Comparison of ENCODE assay signal across 12 mouse cellular contexts in genomic region chr10:111190110-111190795, GRCm38 (mm10). TPM values are rescaled to one million over a fixed set of nuclear protein-coding genes. Genes with fewer than 3 reads are reported as not detected.
DNase-seq lines count a peak whose midpoint lies in the region; ATAC-seq and TF ChIP-seq lines count a peak whose summit lies in the region.
"Had no signal": no experiment of that assay in that cellular context is flagged by ENCODE, and none has a peak within 500 bp of the region (broad histone marks: within the 10 kb centered on the region; RNA-seq: fewer than 3 reads in every experiment).

No protein-coding gene starts in this region.

- H3K9me3 ChIP-seq in forebrain, embryonic 12.5 days = no peaks in the 10 kb centered on the region
- no peaks in the 10 kb centered on the region for H3K9me3 ChIP-seq in forebrain, embryonic 11.5 days (ENCODE audit: control insufficient read depth, low read length)
- no peaks in the 10 kb centered on the region for H3K9me3 ChIP-seq in midbrain, embryonic 13.5 days
- no peaks in the 10 kb centered on the region for H3K9me3 ChIP-seq in midbrain, embryonic 11.5 days (ENCODE audit: control insufficient read depth, low read length)
- no peaks in the 10 kb centered on the region for H3K9me3 ChIP-seq in hindbrain, embryonic 14.5 days (ENCODE audit: control insufficient read depth, low read length)
- H3K9me3 ChIP-seq: G1E had no signal

- no peak overlapping the region for H3K4me3 ChIP-seq in forebrain, embryonic 12.5 days (replicated peaks)
- H3K4me3 ChIP-seq in forebrain, embryonic 11.5 days (ENCODE audit: low read depth, low read length) = no peak overlapping the region
- no peak overlapping the region for H3K4me3 ChIP-seq in midbrain, embryonic 13.5 days (replicated peaks)
- H3K4me3 ChIP-seq in midbrain, embryonic 11.5 days (ENCODE audit: low read depth, low read length) = no peak overlapping the region
- no peak overlapping the region for H3K4me3 ChIP-seq in hindbrain, embryonic 14.5 days (replicated peaks; ENCODE audit: low read length)
- H3K4me3 ChIP-seq in olfactory bulb, adult 2 months (ENCODE audit: insufficient read depth, low read depth, low read length) = no peak overlapping the region

- 70% methylated on average over 6 of the region's 6 CpGs for WGBS in forebrain, embryonic 12.5 days
- WGBS in forebrain, embryonic 11.5 days = 77% methylated on average over 6 of the region's 6 CpGs
- 62% methylated on average over 6 of the region's 6 CpGs for WGBS in midbrain, embryonic 13.5 days
- 82% methylated on average over 6 of the region's 6 CpGs for WGBS in midbrain, embryonic 11.5 days
- WGBS in hindbrain, embryonic 14.5 days = 67% methylated on average over 6 of the region's 6 CpGs
- 68% methylated on average over 6 of the region's 6 CpGs for WGBS in olfactory bulb, adult 2 months

- H3K27me3 ChIP-seq in forebrain, embryonic 12.5 days = no peaks in the 10 kb centered on the region
- H3K27me3 ChIP-seq in forebrain, embryonic 11.5 days (ENCODE audit: control insufficient read depth, insufficient read depth, low read length) = no peaks in the 10 kb centered on the region
- H3K27me3 ChIP-seq in midbrain, embryonic 13.5 days = no peaks in the 10 kb centered on the region
- no peaks in the 10 kb centered on the region for H3K27me3 ChIP-seq in midbrain, embryonic 11.5 days (ENCODE audit: control insufficient read depth, insufficient read depth, low read length)
- H3K27me3 ChIP-seq in hindbrain, embryonic 14.5 days (ENCODE audit: control insufficient read depth, insufficient read depth, low read length) = no peaks in the 10 kb centered on the region

- H3K27ac ChIP-seq in forebrain, embryonic 12.5 days = no peak overlapping the region
- no peak overlapping the region for H3K27ac ChIP-seq in forebrain, embryonic 11.5 days (ENCODE audit: low read depth, low read length)
- peak overlapping the region; percentile 54; the same call in 1 of the 2 replicates for H3K27ac ChIP-seq in midbrain, embryonic 13.5 days
- H3K27ac ChIP-seq in midbrain, embryonic 11.5 days (ENCODE audit: low read depth, low read length) = no peak overlapping the region
- H3K27ac ChIP-seq in hindbrain, embryonic 14.5 days = no peak overlapping the region
- peak overlapping the region; percentile 37; the same call in 1 of the 2 replicates for H3K27ac ChIP-seq in olfactory bulb, adult 2 months (ENCODE audit: insufficient read depth, low read depth, low read length)

- DNase-seq in forebrain, embryonic 11.5 days (ENCODE audit: low spot score) = no peak
- no peak for DNase-seq in midbrain, embryonic 11.5 days (ENCODE audit: low spot score, missing footprints)
- DNase-seq in hindbrain, embryonic 14.5 days (ENCODE audit: low spot score) = peak; percentile 28
- DNase-seq in gastrocnemius, postnatal 10 days = no peak
- no peak for DNase-seq in kidney, postnatal 10 days
- DNase-seq: heart, postnatal 36 days; kidney, postnatal 14 days; lung, postnatal 36 days had no signal

- peaks cover 18% of the 10 kb centered on the region for H3K4me1 ChIP-seq in forebrain, embryonic 12.5 days
- H3K4me1 ChIP-seq in forebrain, embryonic 11.5 days (replicated peaks; ENCODE audit: control insufficient read depth, insufficient read depth, low read length) = no peaks in the 10 kb centered on the region
- H3K4me1 ChIP-seq in midbrain, embryonic 13.5 days (replicated peaks) = peaks cover 35% of the 10 kb centered on the region
- H3K4me1 ChIP-seq in midbrain, embryonic 11.5 days (ENCODE audit: control insufficient read depth, insufficient read depth, low read length) = peaks cover 8% of the 10 kb centered on the region
- 0 out of 2 replicates have a peak, but pooled peaks cover 7% of the 10 kb centered on the region for H3K4me1 ChIP-seq in hindbrain, embryonic 14.5 days (replicated peaks; ENCODE audit: control insufficient read depth, insufficient read depth, low read length)
- H3K4me1 ChIP-seq in olfactory bulb, adult 2 months (ENCODE audit: control insufficient read depth, insufficient read depth, low read length) = peaks cover 6% of the 10 kb centered on the region

- H3K36me3 ChIP-seq in forebrain, embryonic 12.5 days (replicated peaks) = no peaks in the 10 kb centered on the region
- no peaks in the 10 kb centered on the region for H3K36me3 ChIP-seq in forebrain, embryonic 11.5 days (ENCODE audit: control insufficient read depth, insufficient read depth, low read length)
- no peaks in the 10 kb centered on the region for H3K36me3 ChIP-seq in midbrain, embryonic 13.5 days
- H3K36me3 ChIP-seq in midbrain, embryonic 11.5 days (ENCODE audit: control insufficient read depth, insufficient read depth, low read length) = no peaks in the 10 kb centered on the region
- H3K36me3 ChIP-seq in hindbrain, embryonic 14.5 days (replicated peaks; ENCODE audit: control insufficient read depth, insufficient read depth) = no peaks in the 10 kb centered on the region

- H3K4me2 ChIP-seq in forebrain, embryonic 12.5 days = no peak overlapping the region
- H3K4me2 ChIP-seq in forebrain, embryonic 11.5 days (ENCODE audit: low read depth, low read length, severe bottlenecking) = no peak overlapping the region
- H3K4me2 ChIP-seq in midbrain, embryonic 13.5 days (replicated peaks) = no peak overlapping the region
- no peak overlapping the region for H3K4me2 ChIP-seq in midbrain, embryonic 11.5 days
- H3K4me2 ChIP-seq in hindbrain, embryonic 14.5 days (replicated peaks) = no peak overlapping the region

- no peak overlapping the region for H3K9ac ChIP-seq in forebrain, embryonic 12.5 days
- no peak overlapping the region for H3K9ac ChIP-seq in forebrain, embryonic 11.5 days (ENCODE audit: low read length)
- H3K9ac ChIP-seq in midbrain, embryonic 13.5 days (replicated peaks) = no peak overlapping the region
- H3K9ac ChIP-seq in midbrain, embryonic 11.5 days (ENCODE audit: low read length) = no peak overlapping the region
- H3K9ac ChIP-seq in hindbrain, embryonic 14.5 days = no peak overlapping the region

- peak; percentile 57; the same call in 1 of the 2 replicates for ATAC-seq in forebrain, embryonic 12.5 days (ENCODE audit: low FRiP score)
- ATAC-seq in forebrain, embryonic 11.5 days (replicated peaks; ENCODE audit: low FRiP score) = no peak
- peak; percentile 60 for ATAC-seq in midbrain, embryonic 13.5 days
- no peak for ATAC-seq in midbrain, embryonic 11.5 days (ENCODE audit: low FRiP score)
- ATAC-seq in hindbrain, embryonic 14.5 days (ENCODE audit: low FRiP score) = peak; percentile 24; the same call in 1 of the 2 replicates

- no peak for TF ChIP-seq POLR2A in olfactory bulb, adult 2 months (IDR thresholded peaks at IDR 0.05; ENCODE audit: insufficient read depth, low read depth, low read length)

- TF ChIP-seq CTCF in olfactory bulb, adult 2 months (IDR thresholded peaks at IDR 0.05; ENCODE audit: insufficient read depth, low read depth, low read length) = no peak

RNA-seq across cellular contexts. Expression of gene Osbpl8, which starts 25.7 kb away (rescaled TPM):
- 18.9 and 20.6 TPM in 2 replicates for polyA plus RNA-seq in forebrain, embryonic 12.5 days (2016; fragmentation: Nextera tagmentation; extraction: Ambion mirVana)
- 11.9 and 14.4 TPM in 2 replicates for polyA plus RNA-seq in forebrain, embryonic 11.5 days (2014; fragmentation: Nextera tagmentation; extraction: Ambion mirVana)
- polyA plus RNA-seq in midbrain, embryonic 13.5 days (2015; fragmentation: Nextera tagmentation; extraction: Ambion mirVana) = 18.5 and 18.9 TPM in 2 replicates
- 11.9 and 15.0 TPM in 2 replicates for polyA plus RNA-seq in midbrain, embryonic 11.5 days (2014; fragmentation: Nextera tagmentation; extraction: Ambion mirVana)
- polyA plus RNA-seq in hindbrain, embryonic 14.5 days (2014; fragmentation: Nextera tagmentation; extraction: Ambion mirVana) = 15.9 and 20.6 TPM in 2 replicates
- polyA plus RNA-seq in olfactory bulb, adult 2 months (2012; ENCODE audit: insufficient read depth, insufficient read length, low replicate concordance, missing spikeins) = not detected in 2 replicates
- 10 to 100 TPM; 17.5 to 20.2 TPM for total RNA-seq in gastrocnemius, postnatal 10 days (2021)

Comparison
In these comparisons a context has a peak if more than half of its experiments do, and no peak if none do; other contexts are left out.
1. ATAC-seq: peak in forebrain, embryonic 12.5 days (single experiment), midbrain, embryonic 13.5 days (single experiment) and hindbrain, embryonic 14.5 days (single experiment); none in forebrain, embryonic 11.5 days (single experiment) and midbrain, embryonic 11.5 days (single experiment).
2. H3K27ac ChIP-seq: peak in midbrain, embryonic 13.5 days (single experiment) and olfactory bulb, adult 2 months (single experiment); none in forebrain, embryonic 12.5 days (single experiment), forebrain, embryonic 11.5 days (single experiment), midbrain, embryonic 11.5 days (single experiment) and hindbrain, embryonic 14.5 days (single experiment).